Mouse (Mus musculus): ENCODE results near the gene Cacng3. TPM values are rescaled to one million over a fixed set of nuclear protein-coding genes. Genes with fewer than 3 reads are reported as not detected.

Gene Cacng3
- 37.5 and 43.2 TPM in 2 replicates for polyA plus RNA-seq (2015; fragmentation: Nextera tagmentation; extraction: Ambion mirVana)

DNA sequence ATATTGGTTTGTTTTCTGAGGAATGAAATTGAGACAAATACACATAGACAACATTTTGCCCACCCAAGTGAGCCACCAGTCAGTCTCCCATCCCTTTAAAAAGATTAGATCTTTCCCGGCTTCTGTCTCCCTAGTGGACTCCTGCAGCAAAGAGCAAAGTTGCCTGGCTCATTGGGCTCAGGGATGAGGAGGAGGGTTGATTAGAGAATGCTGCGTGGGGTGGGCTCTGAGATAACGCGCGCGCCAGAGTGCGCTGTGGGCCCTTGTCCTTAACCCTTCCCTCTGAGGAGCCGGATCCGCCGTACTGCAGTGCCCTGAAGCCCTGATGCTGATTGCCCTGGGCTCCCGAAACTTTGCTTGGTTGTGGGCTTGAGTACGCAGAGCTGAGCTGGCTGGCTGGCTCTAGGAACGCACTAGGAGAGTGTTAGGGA, at the start of gene Cacng3:
TSS of gene Cacng3 (plus strand) at position 51 of the 431 bp plus-strand sequence.

Data from neural tube, postnatal 0 days (tissue).